Mouse (Mus musculus) spleen, adult 2 months (tissue): ENCODE data around the gene Pcif1.

ENCODE experiments used
- CTCF ChIP-seq: fragments of 200-500 bp; IDR thresholded peaks from 2 replicates; pipeline ENCODE4 v1.5.1; 2011; ENCODE audit warnings: mild to moderate bottlenecking, inconsistent platforms; ENCODE audit not compliant: insufficient read depth, insufficient read length, insufficient replicate concordance; ENCODE audit errors: extremely low read depth
- POLR2A ChIP-seq: fragments of 200-500 bp; IDR thresholded peaks from 2 replicates; pipeline ENCODE4 v1.6.1; 2011; ENCODE audit warnings: low read depth, low read length, inconsistent platforms

- TF ChIP-seq POLR2A = no peak
- TF ChIP-seq CTCF = no peak
Measured at GRCm38 (mm10) chr2:164892696-164893216, 13.7 kb downstream of the Pcif1 start.
